Comparison of ENCODE assay signal across 1 mouse cellular context in the genomic region with DNA sequence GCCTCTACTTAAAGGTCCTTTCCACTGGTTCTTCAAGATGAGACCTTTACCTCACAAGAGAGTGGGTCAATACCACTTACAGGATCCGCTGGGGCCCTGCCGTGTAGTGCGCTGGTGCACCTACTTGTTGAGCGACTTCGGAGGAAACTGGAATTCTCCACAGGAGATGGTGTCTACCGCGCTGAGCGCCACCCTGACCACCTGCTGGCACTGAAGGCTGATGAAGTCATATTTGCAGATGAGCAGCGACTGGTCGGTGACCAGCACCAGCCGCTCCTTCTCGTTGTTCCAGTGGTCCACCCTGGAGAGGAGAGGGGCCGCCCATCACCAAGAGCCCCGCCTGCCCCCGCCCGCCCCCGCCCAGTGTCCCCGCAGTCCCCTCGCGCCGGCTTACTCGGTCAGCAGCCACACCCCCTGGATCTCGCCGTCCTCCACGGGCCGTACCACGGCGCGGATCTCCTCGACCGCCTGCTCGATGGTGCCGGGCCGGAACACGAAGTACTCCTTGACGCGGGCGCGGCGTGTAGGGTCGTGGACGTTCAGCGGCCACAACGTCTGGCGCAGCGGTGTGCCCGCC.
TF ChIP-seq lines count a peak whose summit lies in the region.

No protein-coding gene starts in this region.

TF ChIP-seq in CH12.LX, 34 proteins besides CTCF, POLR2A, EP300 and RAD21:
- TF ChIP-seq MXI1 (IDR thresholded peaks at IDR 0.05; ENCODE audit: low read depth, low read length), result no peak
- no peak for TF ChIP-seq ZC3H11A (IDR thresholded peaks at IDR 0.05; ENCODE audit: low read depth, low read length)
- 0 out of 2 replicates have a peak, but pooled peaks have one; percentile 30 for TF ChIP-seq ELF1 (IDR thresholded peaks at IDR 0.05; ENCODE audit: low read depth, low read length)
- no peak for TF ChIP-seq RCOR1 (conservative IDR thresholded peaks at IDR 0.05; ENCODE audit: low read depth, low read length)
- TF ChIP-seq E2F4 (IDR thresholded peaks at IDR 0.05; ENCODE audit: insufficient replicate concordance, low read depth, low read length), result no peak
- TF ChIP-seq ETS1 (conservative IDR thresholded peaks at IDR 0.05; ENCODE audit: low read depth, low read length), result no peak
- TF ChIP-seq CHD1 (IDR thresholded peaks at IDR 0.05; ENCODE audit: low read depth, low read length), result no peak
- TF ChIP-seq ZMIZ1 (IDR thresholded peaks at IDR 0.05; ENCODE audit: low read depth, low read length), result no peak; the same call in 1 of the 2 replicates
